In the genomic region with DNA sequence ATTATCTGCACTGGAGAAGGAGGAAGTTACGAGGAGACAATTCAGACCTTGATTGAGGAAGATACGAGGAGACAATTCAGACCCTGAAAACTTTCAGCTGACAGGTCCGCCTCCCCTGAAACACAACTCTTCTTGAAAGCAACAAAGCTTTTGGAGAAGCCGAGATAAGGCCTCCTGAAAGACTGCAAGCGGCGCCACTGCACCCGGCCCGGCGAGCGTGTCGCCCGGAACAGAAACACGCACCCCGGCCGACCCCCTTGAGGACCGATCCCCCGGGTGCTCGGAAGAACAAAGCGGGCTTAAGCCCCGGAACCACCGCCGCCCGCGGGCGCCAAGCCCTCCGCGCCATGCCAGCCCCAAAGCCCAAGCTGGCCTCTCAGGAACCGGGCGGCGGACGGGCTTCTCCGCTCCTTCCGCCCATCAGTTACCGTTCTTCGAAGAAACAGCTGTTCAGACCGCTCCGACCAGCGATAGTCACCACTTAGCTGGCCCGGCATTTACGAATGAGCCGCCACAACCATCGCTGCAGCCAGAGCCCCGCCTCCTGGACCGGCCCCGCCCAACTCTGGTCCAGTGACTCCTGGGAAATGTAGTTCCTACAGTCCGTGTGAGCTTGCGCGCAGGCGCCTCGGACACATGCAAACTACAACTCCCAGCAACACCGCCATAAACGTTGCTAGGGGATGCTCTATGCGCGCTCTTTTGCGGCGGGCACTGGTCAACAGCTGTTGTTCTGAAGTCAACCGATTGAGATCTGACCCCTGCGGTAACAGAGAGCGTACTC, we compare ENCODE assay signal across 7 mouse cellular contexts. TPM values are rescaled to one million over a fixed set of nuclear protein-coding genes. Genes with fewer than 3 reads are reported as not detected.
A peak's percentile ranks its signal among the peaks of the same experiment; 100 is the strongest.
DNase-seq lines count a peak whose midpoint lies in the region; ATAC-seq and TF ChIP-seq lines count a peak whose summit lies in the region.

No protein-coding gene starts in this region.

- TF ChIP-seq POLR2A in kidney, adult 2 months (IDR thresholded peaks at IDR 0.05; ENCODE audit: low read depth, low read length): peak; percentile 10
- TF ChIP-seq POLR2A in spleen, adult 2 months (IDR thresholded peaks at IDR 0.05; ENCODE audit: low read depth, low read length): no peak

- H3K27ac ChIP-seq in embryonic facial prominence, embryonic 12.5 days: peak overlapping the region; percentile 75
- H3K27ac ChIP-seq in kidney, adult 2 months (ENCODE audit: insufficient read depth, low read depth, low read length): no peak overlapping the region
- peak overlapping the region; percentile 82 for H3K27ac ChIP-seq in limb, embryonic 12.5 days
- H3K27ac ChIP-seq in midbrain, embryonic 15.5 days: peak overlapping the region; percentile 74
- peak overlapping the region; percentile 38; the same call in 1 of the 2 replicates for H3K27ac ChIP-seq in spleen, adult 2 months (ENCODE audit: insufficient read depth, low read length)

- no peak for TF ChIP-seq CTCF in kidney, adult 2 months (conservative IDR thresholded peaks at IDR 0.05; ENCODE audit: insufficient read depth, insufficient read length, low read depth, low read length)
- no peak for TF ChIP-seq CTCF in spleen, adult 2 months (IDR thresholded peaks at IDR 0.05; ENCODE audit: extremely low read depth, insufficient read depth, insufficient read length, insufficient replicate concordance)

- peak overlapping the region; percentile 55 for H3K4me2 ChIP-seq in embryonic facial prominence, embryonic 12.5 days (replicated peaks)
- peak overlapping the region; percentile 65 for H3K4me2 ChIP-seq in limb, embryonic 12.5 days
- H3K4me2 ChIP-seq in midbrain, embryonic 15.5 days: peak overlapping the region; percentile 79

- peak overlapping the region; percentile 70 for H3K9ac ChIP-seq in embryonic facial prominence, embryonic 12.5 days
- H3K9ac ChIP-seq in limb, embryonic 12.5 days (replicated peaks): peak overlapping the region; percentile 78
- peak overlapping the region; percentile 50 for H3K9ac ChIP-seq in midbrain, embryonic 15.5 days

- no peaks in the 10 kb centered on the region for H3K36me3 ChIP-seq in embryonic facial prominence, embryonic 12.5 days
- H3K36me3 ChIP-seq in kidney, adult 2 months (ENCODE audit: control insufficient read depth, insufficient read depth, low read length): no peaks in the 10 kb centered on the region
- H3K36me3 ChIP-seq in limb, embryonic 12.5 days: peaks cover 3% of the 10 kb centered on the region; the same call in 1 of the 2 replicates
- no peaks in the 10 kb centered on the region for H3K36me3 ChIP-seq in midbrain, embryonic 15.5 days (replicated peaks)
- no peaks in the 10 kb centered on the region for H3K36me3 ChIP-seq in spleen, adult 2 months (ENCODE audit: control insufficient read depth, insufficient read depth, low read length)

- WGBS in embryonic facial prominence, embryonic 12.5 days: under 1% methylated on average over 59 of the region's 59 CpGs
- under 1% methylated on average over 59 of the region's 59 CpGs for WGBS in kidney, adult 2 months
- WGBS in limb, embryonic 12.5 days: under 1% methylated on average over 58 of the region's 59 CpGs
- WGBS in midbrain, embryonic 15.5 days: under 1% methylated on average over 59 of the region's 59 CpGs
- under 1% methylated on average over 58 of the region's 59 CpGs for WGBS in spleen, adult 2 months

- H3K27me3 ChIP-seq in embryonic facial prominence, embryonic 12.5 days: no peaks in the 10 kb centered on the region
- H3K27me3 ChIP-seq in kidney, adult 2 months (replicated peaks; ENCODE audit: control insufficient read depth, insufficient read depth, low read length): no peaks in the 10 kb centered on the region
- no peaks in the 10 kb centered on the region; the same call in 1 of the 2 replicates for H3K27me3 ChIP-seq in limb, embryonic 12.5 days
- peaks cover 9% of the 10 kb centered on the region; the same call in 1 of the 2 replicates for H3K27me3 ChIP-seq in midbrain, embryonic 15.5 days (replicated peaks)
- no peaks in the 10 kb centered on the region; the same call in 1 of the 2 replicates for H3K27me3 ChIP-seq in spleen, adult 2 months (ENCODE audit: control insufficient read depth, insufficient read depth, low read length)

- peaks cover 14% of the 10 kb centered on the region; the same call in 1 of the 2 replicates for H3K4me1 ChIP-seq in embryonic facial prominence, embryonic 12.5 days
- H3K4me1 ChIP-seq in kidney, adult 2 months (ENCODE audit: control insufficient read depth, insufficient read depth, low read length): peaks cover 7% of the 10 kb centered on the region; the same call in 1 of the 2 replicates
- H3K4me1 ChIP-seq in limb, embryonic 12.5 days (replicated peaks): peaks cover 18% of the 10 kb centered on the region
- H3K4me1 ChIP-seq in midbrain, embryonic 15.5 days: peaks cover 21% of the 10 kb centered on the region
- H3K4me1 ChIP-seq in spleen, adult 2 months (ENCODE audit: control insufficient read depth, insufficient read depth, insufficient read length): peaks cover 12% of the 10 kb centered on the region

- peak; percentile 99 for ATAC-seq in embryonic facial prominence, embryonic 12.5 days (ENCODE audit: insufficient number of reproducible peaks, insufficient read depth, low FRiP score, low TSS enrichment)
- peak; percentile 98 for ATAC-seq in limb, embryonic 12.5 days (ENCODE audit: insufficient number of reproducible peaks, insufficient read depth, low FRiP score, low TSS enrichment, low read depth)
- ATAC-seq in midbrain, embryonic 15.5 days (replicated peaks): peak; percentile 100

- H3K9me3 ChIP-seq in embryonic facial prominence, embryonic 12.5 days: no peaks in the 10 kb centered on the region
- H3K9me3 ChIP-seq in limb, embryonic 12.5 days: no peaks in the 10 kb centered on the region
- H3K9me3 ChIP-seq in midbrain, embryonic 15.5 days: no peaks in the 10 kb centered on the region

- peak; percentile 95 for DNase-seq in adrenal gland, postnatal 25 days
- DNase-seq in heart, adult 18-20 months: peak; percentile 97
- DNase-seq in kidney, adult 2 months: peak; percentile 98
- DNase-seq in spleen, adult 2 months (ENCODE audit: low read depth in 1 of 2, low spot score in 2 of 2): peak; percentile 87 to 93

- peak overlapping the region; percentile 76 for H3K4me3 ChIP-seq in embryonic facial prominence, embryonic 12.5 days
- peak overlapping the region; percentile 67 for H3K4me3 ChIP-seq in kidney, adult 2 months (ENCODE audit: insufficient read depth, low read depth, low read length)
- peak overlapping the region; percentile 83 for H3K4me3 ChIP-seq in limb, embryonic 12.5 days (replicated peaks)
- peak overlapping the region; percentile 56 for H3K4me3 ChIP-seq in midbrain, embryonic 15.5 days
- peak overlapping the region; percentile 72 for H3K4me3 ChIP-seq in spleen, adult 2 months (ENCODE audit: extremely low read depth, insufficient read depth, insufficient read length)

RNA-seq across cellular contexts. Expression of a gene that starts 3.7 kb away (rescaled TPM):
- 13.5 and 13.7 TPM in 2 replicates for total RNA-seq in adrenal gland, postnatal 25 days (2021)
- 15.0 and 17.0 TPM in 2 replicates for polyA plus RNA-seq in embryonic facial prominence, embryonic 12.5 days (2016; fragmentation: Nextera tagmentation; extraction: Ambion mirVana)
- 1 to 10 TPM; 2.8 to 3.5 TPM for total RNA-seq in heart, adult 18-20 months (2021)
- polyA plus RNA-seq in kidney, adult 2 months (2012; rRNA removed): 1.2 and 1.5 TPM in 2 replicates
- polyA plus RNA-seq in limb, embryonic 12.5 days (2016; fragmentation: Nextera tagmentation; extraction: Ambion mirVana): 18.2 and 18.3 TPM in 2 replicates
- 6.2 and 6.3 TPM in 2 replicates for polyA plus RNA-seq in midbrain, embryonic 15.5 days (2015; fragmentation: Nextera tagmentation; extraction: Ambion mirVana)
- 1.4 and 2.9 TPM in 2 replicates for polyA plus RNA-seq in spleen, adult 2 months (2012; rRNA removed)

RNA-seq across cellular contexts. Expression of a gene that starts 3.9 kb away (rescaled TPM):
- total RNA-seq in adrenal gland, postnatal 25 days (2021): 31.9 and 39.1 TPM in 2 replicates
- polyA plus RNA-seq in embryonic facial prominence, embryonic 12.5 days (2016; fragmentation: Nextera tagmentation; extraction: Ambion mirVana): 2.0 and 2.6 TPM in 2 replicates
- total RNA-seq in heart, adult 18-20 months (2021): 10 to 100 TPM; 31.7 to 33.3 TPM
- 6.1 and 9.2 TPM in 2 replicates for polyA plus RNA-seq in kidney, adult 2 months (2012; rRNA removed)
- polyA plus RNA-seq in limb, embryonic 12.5 days (2016; fragmentation: Nextera tagmentation; extraction: Ambion mirVana): 1.9 and 2.3 TPM in 2 replicates
- polyA plus RNA-seq in midbrain, embryonic 15.5 days (2015; fragmentation: Nextera tagmentation; extraction: Ambion mirVana): 0.94 and 1.6 TPM in 2 replicates
- 7.4 and 7.6 TPM in 2 replicates for polyA plus RNA-seq in spleen, adult 2 months (2012; rRNA removed)
